Mouse (Mus musculus) spleen, postnatal 36 days (tissue): ENCODE results near the gene Apoc2.

Experiments used
- DNase-seq, 2 experiments: peaks; one replicate each; pipeline ENCODE4 v3.0.0; 2022; ENCODE audit warnings: low spot score in 2 of 2, mixed read lengths in 1 of 2

Apoc2 gene

GRCm38 (mm10) chr7:19677872-19678271, at the start of gene Apoc2:
TSS of gene Apoc2 (minus strand) at chr7:19677941.
- DNase-seq = no peak

DNA sequence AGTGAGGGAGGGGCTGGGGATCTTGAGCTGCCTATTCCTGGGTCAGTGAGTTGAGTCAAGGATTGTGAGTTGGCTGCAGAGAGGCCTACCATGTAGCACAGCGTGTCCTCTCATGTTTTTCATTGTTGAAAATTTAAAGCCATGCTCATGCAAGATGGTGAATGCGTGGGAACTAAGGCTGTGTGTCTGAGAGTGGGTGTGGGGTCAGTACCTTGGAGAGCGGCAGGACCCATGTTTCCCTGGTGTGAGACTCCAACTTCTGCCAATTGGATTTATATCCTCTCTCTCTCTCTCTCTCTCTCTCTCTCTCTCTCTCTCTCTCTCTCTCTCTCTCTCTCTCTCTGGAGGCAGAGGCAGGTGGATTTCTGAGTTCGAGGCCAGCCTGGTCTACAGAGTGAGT, 48.8 kb upstream of the Apoc2 start:
- DNase-seq = no peak

DNA sequence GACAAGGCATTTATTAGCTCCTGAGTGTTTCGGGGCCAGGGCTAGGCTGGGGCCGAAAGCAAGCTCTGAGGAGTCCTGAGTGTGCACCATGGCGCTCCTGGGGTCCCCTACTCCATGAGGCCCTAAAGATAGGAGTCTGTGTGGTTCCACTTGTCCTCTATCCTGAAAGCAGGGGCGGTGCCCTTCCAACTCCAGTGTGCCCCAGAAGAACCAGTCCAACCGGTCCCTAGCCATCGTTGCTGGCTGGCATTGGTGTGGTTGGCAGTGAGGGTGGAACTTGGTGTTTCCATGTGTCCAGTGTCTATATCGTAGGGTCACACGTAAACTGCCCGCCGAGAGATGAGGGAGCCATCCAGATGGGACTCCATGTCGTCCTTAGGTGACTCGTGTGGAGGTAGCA, 46.4 kb upstream of the Apoc2 start:
- DNase-seq = no peak

DNA sequence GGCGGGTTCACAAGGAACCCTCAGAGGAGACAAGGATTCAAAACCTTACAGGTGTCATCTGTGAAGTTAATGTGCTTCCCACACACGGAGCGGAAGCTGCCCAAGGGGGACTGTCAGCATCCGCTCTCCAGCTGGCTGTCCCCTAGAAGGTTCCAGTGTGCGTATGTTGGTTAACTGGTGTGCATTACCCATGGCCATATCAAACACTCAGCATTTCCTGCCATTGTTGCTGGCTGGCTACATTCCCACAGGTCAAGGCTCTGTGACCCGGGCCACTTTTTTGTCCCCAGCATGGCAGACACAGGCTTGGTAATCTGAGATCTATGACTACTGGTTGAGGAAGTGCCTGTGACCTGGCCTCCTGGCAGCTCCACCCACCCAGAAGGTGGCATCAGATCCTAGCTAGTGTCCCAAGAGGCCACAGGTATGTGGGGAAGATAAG, 45.0 kb upstream of the Apoc2 start:
- no peak for DNase-seq

GRCm38 (mm10) chr7:19719200-19719599, 41.5 kb upstream of the Apoc2 start:
- no peak for DNase-seq

DNA sequence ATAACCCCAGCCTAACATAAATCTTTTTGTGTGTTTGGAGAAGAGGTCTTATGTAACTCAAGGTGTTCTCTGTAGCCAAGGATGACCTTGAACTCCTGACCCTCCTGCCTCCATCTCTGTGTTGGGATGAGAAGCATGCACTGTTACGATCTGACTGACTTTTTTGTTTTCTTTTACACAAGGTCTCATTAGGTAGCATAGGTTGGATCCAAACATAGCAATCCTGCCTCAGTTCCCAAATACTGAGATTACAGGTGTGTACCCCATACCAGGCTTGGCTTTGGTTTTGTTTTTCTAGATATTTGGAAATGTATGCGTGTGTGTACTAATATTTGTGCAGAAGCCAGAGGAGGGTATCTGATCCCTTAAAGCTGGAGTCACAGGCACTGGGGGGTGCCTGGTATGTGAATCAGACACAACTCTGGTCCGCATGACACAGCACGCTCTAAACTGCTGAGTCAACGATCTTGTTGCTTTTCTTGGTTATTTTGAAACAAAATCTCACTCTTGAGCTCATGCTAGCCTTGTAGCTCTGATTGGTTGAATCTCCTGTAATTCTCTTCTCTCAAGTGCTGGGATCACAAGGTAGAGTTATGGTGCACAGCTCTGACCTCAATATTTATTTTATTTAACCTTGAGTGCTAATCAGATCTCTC, 40.7 kb upstream of the Apoc2 start:
- DNase-seq = no peak

GRCm38 (mm10) chr7:19717346-19717745, 39.6 kb upstream of the Apoc2 start:
- no peak for DNase-seq

DNA sequence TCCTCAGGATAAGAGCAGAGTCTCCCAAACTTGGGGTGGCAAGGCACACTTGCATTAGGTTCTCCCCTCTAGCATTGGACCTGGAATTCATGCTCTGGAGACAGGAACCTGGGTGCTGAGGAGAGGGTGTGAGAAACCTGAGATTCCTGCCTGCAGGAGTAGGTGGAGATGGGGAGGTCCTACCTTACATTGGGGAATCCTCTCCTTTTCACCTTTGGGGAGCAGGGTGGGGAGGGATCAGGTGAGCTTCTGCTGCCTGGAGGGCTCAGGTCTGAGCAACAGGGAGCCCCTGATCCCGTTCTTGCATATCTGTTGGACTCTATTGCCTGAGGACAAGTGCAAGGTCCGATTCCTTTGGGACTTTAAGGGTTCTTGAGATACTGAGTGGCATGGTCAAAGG, 39.1 kb upstream of the Apoc2 start:
- DNase-seq = no peak

DNA sequence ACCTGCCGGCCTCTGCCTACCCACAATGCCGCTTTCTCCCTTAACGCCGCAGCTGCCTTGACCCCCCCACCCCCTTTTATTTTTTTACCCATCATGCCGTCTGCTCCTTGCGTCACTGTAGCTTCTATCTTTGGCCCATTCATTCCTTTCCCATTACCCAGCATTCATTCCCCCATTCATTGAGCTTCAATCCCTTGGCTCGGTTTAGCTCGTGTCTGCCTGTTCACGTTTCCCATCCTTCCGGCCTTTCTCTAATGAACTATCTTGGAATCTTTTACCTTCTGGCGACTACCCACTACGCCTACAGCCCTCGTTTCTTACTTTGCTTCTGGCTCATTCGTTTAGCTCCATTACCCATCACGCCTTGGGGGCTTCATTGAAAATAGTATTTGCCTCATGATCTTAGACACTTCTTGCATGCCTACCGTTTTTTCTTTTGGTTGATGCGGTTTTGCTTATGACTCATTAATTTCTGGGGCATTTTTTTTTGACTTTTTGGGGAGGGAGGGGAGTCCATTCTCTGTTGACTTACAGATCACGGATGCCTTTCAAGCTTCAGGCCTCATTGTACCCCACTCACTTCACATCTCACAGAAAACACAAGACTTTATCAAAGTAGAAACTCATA, 38.4 kb upstream of the Apoc2 start:
- DNase-seq = no peak

GRCm38 (mm10) chr7:19715239-19716054, 37.7 kb upstream of the Apoc2 start, which contains the start of gene Tomm40:
TSS of gene Tomm40 (minus strand) at chr7:19715438.
- DNase-seq = peak; percentile 99 to 100

- DNase-seq = no peak
Measured at GRCm38 (mm10) chr7:19714836-19715235, 37.1 kb upstream of the Apoc2 start.

DNA sequence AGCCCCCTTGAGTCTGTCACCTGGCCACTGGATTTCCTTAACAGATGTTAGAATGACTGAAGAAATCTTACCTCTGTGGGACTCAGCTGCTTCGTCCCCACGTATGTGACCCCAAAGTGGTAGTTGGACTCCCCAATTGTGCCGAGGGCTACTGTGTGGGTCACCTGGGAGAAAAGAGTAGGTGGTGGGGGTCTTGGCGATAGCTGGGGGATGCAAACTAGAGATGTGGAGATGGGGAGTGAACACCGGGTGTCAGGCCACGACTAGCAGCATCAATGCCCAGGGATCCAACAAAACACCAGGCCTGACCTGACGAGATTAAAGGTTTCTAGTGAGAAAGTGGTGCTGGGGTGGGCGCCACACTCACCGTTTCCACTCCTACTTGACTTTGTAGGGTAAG, 35.9 kb upstream of the Apoc2 start:
- no peak for DNase-seq

DNA sequence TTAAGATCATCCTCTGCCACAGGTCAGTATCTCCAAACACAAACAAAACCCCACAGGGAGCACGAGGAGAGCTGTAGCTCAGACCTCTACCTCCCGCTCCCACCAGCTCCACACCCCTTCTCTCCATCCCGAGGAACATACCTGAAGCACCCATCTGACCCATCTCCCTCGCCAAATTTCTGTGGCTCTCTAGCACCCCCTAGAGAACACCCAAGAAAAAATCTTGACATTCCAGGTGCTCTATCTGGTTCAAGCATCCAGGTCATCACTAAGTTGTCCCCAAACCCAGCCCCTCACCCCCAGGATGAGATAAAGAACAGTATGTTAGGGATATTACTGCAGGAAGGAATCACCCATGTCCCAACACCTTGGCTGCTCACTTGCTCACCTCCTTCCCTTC, 35.5 kb upstream of the Apoc2 start:
- DNase-seq = peak in 1 of 2 experiments; percentile 42

GRCm38 (mm10) chr7:19712414-19712813, 34.7 kb upstream of the Apoc2 start:
- DNase-seq = no peak

GRCm38 (mm10) chr7:19710650-19711049, 32.9 kb upstream of the Apoc2 start:
- no peak for DNase-seq

DNA sequence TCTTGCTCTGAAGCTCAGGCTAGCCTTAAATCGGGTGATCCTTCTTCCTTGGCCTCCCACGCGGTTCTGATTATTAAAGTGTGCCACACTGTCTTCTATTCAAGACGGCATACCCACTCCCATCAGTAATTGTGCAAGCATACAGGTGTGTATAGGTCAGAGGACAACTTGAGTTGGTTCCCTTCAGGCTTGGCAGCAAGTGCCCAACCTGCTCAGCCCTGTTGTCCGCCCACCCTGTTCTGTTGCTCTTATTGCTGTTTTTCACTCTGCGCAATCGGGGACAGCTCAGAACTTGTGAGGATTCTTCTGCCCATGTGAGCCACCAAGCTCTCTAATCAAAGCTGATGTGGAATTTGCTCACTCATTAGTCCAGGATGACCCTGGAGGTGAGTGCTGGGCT, 27.5 kb upstream of the Apoc2 start:
- DNase-seq = no peak

DNA sequence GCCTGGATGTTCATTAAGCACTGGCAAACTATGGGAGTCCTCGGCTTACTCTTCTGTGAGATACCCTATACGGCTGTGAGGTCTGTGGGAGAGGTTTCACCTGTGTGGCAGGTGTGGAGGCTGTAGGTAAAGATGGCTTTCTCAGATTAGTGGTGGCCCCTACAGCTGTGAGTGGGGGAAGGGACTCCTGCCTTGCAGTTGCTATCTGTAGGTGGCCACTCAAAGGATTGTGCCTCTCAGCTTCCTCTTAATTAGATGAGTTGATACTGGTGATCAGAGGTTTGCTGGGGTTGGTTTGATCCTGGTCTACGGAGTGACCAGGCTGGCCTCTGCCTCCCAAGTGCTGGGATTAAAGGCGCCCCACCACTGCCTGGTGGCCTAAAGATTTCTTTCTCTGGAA, 26.7 kb upstream of the Apoc2 start:
- DNase-seq = no peak

DNA sequence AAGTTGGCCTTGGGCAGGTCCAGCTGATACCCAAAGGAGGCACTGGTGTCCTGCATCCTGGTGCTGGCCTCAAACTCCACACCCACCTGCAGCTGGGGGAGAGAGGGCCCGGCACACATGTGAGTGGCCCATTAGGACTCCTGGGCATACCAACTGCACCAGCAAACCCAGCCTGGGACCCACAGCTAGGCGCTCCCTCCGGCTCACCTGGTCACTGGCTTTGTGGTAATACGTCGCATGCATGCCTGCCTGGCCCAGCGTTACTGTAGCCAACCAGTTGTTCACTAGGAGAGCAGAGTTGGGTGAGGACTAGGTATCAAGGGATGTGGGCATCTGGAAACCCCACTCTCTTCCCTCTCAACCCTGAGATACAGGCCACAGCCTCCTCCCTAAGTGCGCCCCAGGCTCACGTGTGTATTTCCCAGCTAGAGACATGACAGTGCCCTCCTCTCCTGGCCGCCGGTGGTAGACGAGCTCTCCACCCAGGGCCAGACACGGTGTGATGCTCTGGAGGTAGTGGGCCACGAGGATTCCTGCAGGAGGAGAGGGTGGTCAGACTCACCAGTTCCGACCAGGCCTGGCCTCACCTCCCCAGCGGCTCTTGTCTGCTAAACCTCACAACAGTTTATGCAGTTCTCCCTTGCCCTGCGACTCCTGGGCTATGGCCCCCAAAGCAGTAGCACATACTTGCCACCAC, 25.3 kb upstream of the Apoc2 start:
- DNase-seq = no peak

GRCm38 (mm10) chr7:19701069-19701761, 23.5 kb upstream of the Apoc2 start:
- peak; percentile 57 to 66 for DNase-seq

GRCm38 (mm10) chr7:19700299-19701068, 22.7 kb upstream of the Apoc2 start:
- no peak for DNase-seq

DNA sequence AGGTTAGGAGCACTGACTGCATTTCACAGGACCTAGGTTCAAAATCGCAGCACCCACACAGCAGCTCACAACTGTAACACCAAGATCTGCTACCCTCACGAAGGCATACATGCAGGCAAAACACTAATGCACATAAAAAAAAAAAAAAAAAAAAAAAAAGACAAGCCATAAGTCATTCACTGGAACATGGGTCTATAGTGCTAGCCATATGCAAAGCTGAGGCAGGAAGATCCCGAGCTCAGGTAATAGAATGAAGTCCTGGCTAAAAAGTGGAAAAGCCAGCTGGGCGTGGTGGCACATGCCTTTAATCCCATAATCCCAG, 22.0 kb upstream of the Apoc2 start:
- no peak for DNase-seq
